Mouse (Mus musculus): ENCODE measurements around the gene Rere.
A peak's percentile ranks its signal among the peaks of the same experiment; 100 is the strongest.

GRCm38 (mm10) chr4:150476258-150476657, 194.8 kb downstream of the Rere start:
- peak; percentile 37; the same call in 1 of the 2 replicates for TF ChIP-seq CTCF (IDR thresholded peaks at IDR 0.05; ENCODE audit: low read depth)
- no peak for TF ChIP-seq EP300 (IDR thresholded peaks at IDR 0.05; ENCODE audit: low read depth)

Data from liver, embryonic 14.5 days (tissue).